Mouse (Mus musculus) heart, embryonic 11.5 days (tissue): ENCODE measurements at regions not wholly inside any gene's neighbourhood (a gene's known extent, or its start where the extent isn't known, plus 50 kb on each side); places are given as distances from the start of the nearest gene placed in this dataset.

Experiments
- ATAC-seq: fragments of 200-750 bp; cut with Nextera tagmentation; replicated peaks from 2 replicates; pipeline ENCODE4 v1.8.0; 2017; ENCODE audit warnings: moderate library complexity; ENCODE audit not compliant: insufficient number of reproducible peaks, low FRiP score, low TSS enrichment
- H3K27ac ChIP-seq: fragments of 300-500 bp; sonication (generic); 2 replicates; pipeline ENCODE4 v1.5.1; 2014; ENCODE audit warnings: mild to moderate bottlenecking, low read depth, low read length
- H3K27me3 ChIP-seq: fragments of 300-500 bp; sonication (generic); 2 replicates; pipeline ENCODE4 v1.6.1; 2014; ENCODE audit warnings: mild to moderate bottlenecking, low read length, mixed read lengths; ENCODE audit not compliant: control insufficient read depth, insufficient read depth
- H3K36me3 ChIP-seq: fragments of 300-500 bp; sonication (generic); 2 replicates; pipeline ENCODE4 v1.6.1; 2014; ENCODE audit warnings: mild to moderate bottlenecking, low read length, moderate library complexity, mixed read lengths; ENCODE audit not compliant: control insufficient read depth, insufficient read depth
- H3K4me1 ChIP-seq: fragments of 300-500 bp; sonication (generic); 2 replicates; pipeline ENCODE4 v1.6.1; 2014; ENCODE audit warnings: low read length; ENCODE audit not compliant: control insufficient read depth, insufficient read depth
- H3K4me2 ChIP-seq: fragments of 300-500 bp; sonication (generic); 2 replicates; pipeline ENCODE4 v1.6.1; 2014; ENCODE audit warnings: mild to moderate bottlenecking, moderate library complexity
- H3K4me3 ChIP-seq: fragments of 300-500 bp; sonication (generic); 2 replicates; pipeline ENCODE4 v1.5.1; 2014; ENCODE audit warnings: low read depth, low read length
- H3K9ac ChIP-seq: fragments of 300-500 bp; sonication (generic); 2 replicates; pipeline ENCODE4 v1.6.1; 2014; ENCODE audit warnings: mild to moderate bottlenecking, low read depth, low read length, moderate library complexity
- H3K9me3 ChIP-seq: fragments of 300-500 bp; sonication (generic); replicated peaks from 2 replicates; pipeline ENCODE4 v1.6.1; 2016; ENCODE audit warnings: low read length; ENCODE audit not compliant: control insufficient read depth
- WGBS: fragments of 180-500 bp; shearing (Covaris S2); extraction: QIAGEN DNeasy Blood & Tissue Kit; methylation state at CpG from one replicate; pipeline ENCODE4 v1.1.7; 2014; ENCODE audit not compliant: insufficient replicate concordance; 5-methylcytosine and 5-hydroxymethylcytosine counted together

DNA sequence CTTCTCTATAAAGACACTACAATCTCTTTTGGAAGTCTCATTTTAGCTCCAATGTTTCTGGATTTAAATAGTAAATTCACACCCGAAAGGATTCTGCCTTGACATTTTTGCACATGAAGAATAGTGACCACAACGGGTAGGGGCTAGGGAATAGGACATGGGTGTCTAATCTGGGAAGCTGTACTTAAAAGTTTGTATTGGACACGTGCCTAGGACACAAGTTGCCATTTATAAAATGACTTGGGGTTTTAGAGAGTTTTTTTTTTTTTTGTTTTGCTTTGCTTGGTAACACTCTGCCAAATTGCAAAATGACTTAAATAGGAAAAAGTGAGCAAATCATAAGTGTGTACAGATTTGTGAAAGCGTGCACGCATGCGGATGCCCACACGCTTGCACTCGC lies 93.8 kb upstream of the Pkn2 start:
- Histone ChIP-seq H3K9ac (no peak overlapping the region), H3K27me3 (no peaks in the 10 kb centered on the region), H3K4me1 (no peaks in the 10 kb centered on the region), H3K4me3 (no peak overlapping the region), H3K4me2 (no peak overlapping the region), H3K36me3 (no peaks in the 10 kb centered on the region), H3K27ac (no peak overlapping the region), H3K9me3 (no peaks in the 10 kb centered on the region)
- 85% methylated on average over 8 of the region's 8 CpGs for WGBS
- no peak for ATAC-seq

DNA sequence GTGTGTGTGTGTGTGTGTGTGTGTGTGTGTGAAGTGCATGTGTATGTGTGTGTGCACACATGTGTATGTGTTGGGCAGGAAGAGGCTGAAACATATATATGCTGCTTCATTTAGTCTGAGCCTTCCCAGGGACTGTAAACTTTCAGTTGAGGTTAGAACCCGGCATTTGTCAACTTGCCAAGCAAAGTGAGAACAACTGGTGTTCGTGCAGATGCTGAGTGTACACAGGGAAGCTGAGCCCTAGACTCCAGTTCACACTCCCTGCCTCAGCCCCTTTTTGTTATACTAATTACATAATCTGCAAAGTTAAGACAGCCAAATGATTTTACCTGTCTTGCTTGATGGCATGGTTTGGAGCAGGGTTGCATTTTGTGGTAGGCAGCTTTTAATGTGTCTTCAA lies 87.7 kb upstream of the Pkn2 start:
- no peak for ATAC-seq
- Histone ChIP-seq H3K9me3 (no peaks in the 10 kb centered on the region), H3K4me3 (no peak overlapping the region), H3K27ac (no peak overlapping the region), H3K4me1 (no peaks in the 10 kb centered on the region), H3K4me2 (no peak overlapping the region), H3K27me3 (no peaks in the 10 kb centered on the region), H3K36me3 (no peaks in the 10 kb centered on the region), H3K9ac (no peak overlapping the region)
- 77% methylated on average over 2 of the region's 2 CpGs for WGBS

DNA sequence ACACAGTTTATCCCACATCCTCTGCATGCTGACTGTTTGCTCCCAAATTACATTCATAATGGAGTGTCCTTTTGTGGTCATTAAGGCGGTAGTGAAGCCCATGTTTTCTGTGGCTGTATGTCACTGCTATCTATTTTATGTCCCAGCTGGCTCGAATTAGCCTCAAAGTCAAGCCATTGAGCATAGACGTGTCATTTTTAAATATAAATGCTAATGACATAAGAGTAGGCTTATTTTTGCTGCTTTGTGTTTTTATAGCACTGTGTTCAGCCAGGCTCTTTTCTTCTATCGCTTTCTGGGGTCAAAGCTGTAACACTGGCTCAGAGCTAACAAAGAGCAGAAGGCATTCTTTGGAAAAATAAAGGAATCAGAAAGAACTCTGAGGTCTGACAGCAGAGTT lies 83.8 kb upstream of the Pkn2 start:
- Histone ChIP-seq H3K4me3 (no peak overlapping the region), H3K9me3 (no peaks in the 10 kb centered on the region), H3K4me1 (no peaks in the 10 kb centered on the region), H3K4me2 (no peak overlapping the region), H3K27ac (no peak overlapping the region), H3K36me3 (no peaks in the 10 kb centered on the region), H3K9ac (no peak overlapping the region), H3K27me3 (no peaks in the 10 kb centered on the region)
- ATAC-seq: no peak
- WGBS: 78% methylated on average over 4 of the region's 4 CpGs

DNA sequence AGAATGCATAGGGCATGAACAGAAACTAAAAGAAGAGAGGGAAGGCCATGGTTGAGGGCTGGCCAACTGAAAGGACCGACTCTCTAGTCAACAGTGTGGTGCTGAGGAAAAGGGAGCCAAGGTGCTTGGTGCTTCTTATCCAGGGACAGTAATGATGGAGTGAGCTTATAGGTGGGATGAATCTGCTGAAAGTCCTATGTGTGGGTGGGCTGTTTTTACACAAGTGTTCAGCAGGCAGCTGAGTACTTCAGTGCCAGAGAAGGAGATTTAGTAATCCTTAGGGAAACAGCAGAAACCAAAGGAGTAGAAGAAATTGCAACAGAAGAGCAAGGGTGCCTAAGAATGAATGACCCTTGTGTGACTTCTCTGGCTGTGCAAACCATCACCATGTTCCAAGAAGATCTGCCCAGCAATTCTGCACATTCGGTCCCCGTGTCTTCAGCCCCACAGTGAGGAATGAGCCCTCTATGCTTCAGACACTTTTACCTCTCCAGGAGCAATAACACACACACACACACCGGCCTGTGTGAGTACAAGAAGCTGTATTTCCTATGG lies 82.1 kb upstream of the Pkn2 start:
- Histone ChIP-seq H3K4me2 (no peak overlapping the region), H3K4me1 (no peaks in the 10 kb centered on the region), H3K27ac (no peak overlapping the region), H3K9ac (no peak overlapping the region), H3K36me3 (no peaks in the 10 kb centered on the region), H3K27me3 (no peaks in the 10 kb centered on the region), H3K9me3 (no peaks in the 10 kb centered on the region), H3K4me3 (no peak overlapping the region)
- WGBS: 84% methylated on average over 4 of the region's 4 CpGs
- no peak for ATAC-seq

DNA sequence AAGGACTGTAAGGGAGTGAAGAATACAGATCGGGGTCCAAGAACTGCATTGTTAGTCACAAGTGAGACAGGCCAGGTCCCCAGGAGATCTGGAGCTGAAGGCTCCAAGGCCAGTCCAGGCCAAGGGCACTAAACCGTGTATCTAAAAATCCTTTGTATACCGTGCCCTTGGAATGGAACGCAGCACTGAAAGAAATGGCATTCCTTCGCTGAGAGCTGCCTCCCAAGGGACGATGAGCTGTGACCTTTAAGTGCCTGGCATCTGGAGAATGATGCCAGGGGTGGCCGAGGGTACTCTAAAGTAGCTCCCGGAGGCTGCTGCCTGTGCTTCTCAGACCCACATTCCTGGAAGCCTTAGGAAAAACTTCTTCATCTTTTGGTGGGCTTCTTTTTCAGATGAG lies 76.0 kb upstream of the Pkn2 start:
- no peaks in the 10 kb centered on the region for H3K9me3 ChIP-seq
- H3K4me3 ChIP-seq: no peak overlapping the region
- H3K4me2 ChIP-seq: no peak overlapping the region
- no peaks in the 10 kb centered on the region for H3K27me3 ChIP-seq
- peaks cover 5% of the 10 kb centered on the region; the same call in 1 of the 2 replicates for H3K4me1 ChIP-seq
- no peak overlapping the region for H3K27ac ChIP-seq
- H3K36me3 ChIP-seq: no peaks in the 10 kb centered on the region
- H3K9ac ChIP-seq: no peak overlapping the region
- no peak for ATAC-seq
- WGBS: 58% methylated on average over 8 of the region's 8 CpGs

DNA sequence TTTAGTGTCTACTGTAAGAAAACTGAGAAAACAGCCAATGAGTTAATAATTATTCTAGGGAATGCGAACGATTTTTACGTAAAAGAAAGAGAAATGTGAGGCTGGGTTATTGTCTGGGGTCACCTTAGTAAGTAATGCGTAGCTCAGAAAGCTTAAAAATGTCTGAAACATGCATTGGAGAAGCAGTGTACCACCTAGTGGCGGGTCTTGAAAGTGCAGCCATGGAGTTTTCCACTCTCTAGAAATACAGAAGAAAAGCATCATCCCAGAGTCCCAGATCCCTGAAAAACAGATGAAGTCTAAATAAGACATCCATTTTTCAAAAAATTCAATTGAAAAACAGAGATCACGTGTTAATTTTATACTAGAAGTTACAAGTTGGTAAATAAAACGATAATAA lies 67.0 kb upstream of the Pkn2 start:
- no peak overlapping the region for H3K4me2 ChIP-seq
- H3K36me3 ChIP-seq: no peaks in the 10 kb centered on the region
- 32% methylated on average over 7 of the region's 7 CpGs for WGBS
- no peaks in the 10 kb centered on the region for H3K4me1 ChIP-seq
- no peak overlapping the region for H3K9ac ChIP-seq
- no peak overlapping the region for H3K4me3 ChIP-seq
- H3K9me3 ChIP-seq: no peaks in the 10 kb centered on the region
- H3K27me3 ChIP-seq: no peaks in the 10 kb centered on the region
- H3K27ac ChIP-seq: no peak overlapping the region
- ATAC-seq: no peak

DNA sequence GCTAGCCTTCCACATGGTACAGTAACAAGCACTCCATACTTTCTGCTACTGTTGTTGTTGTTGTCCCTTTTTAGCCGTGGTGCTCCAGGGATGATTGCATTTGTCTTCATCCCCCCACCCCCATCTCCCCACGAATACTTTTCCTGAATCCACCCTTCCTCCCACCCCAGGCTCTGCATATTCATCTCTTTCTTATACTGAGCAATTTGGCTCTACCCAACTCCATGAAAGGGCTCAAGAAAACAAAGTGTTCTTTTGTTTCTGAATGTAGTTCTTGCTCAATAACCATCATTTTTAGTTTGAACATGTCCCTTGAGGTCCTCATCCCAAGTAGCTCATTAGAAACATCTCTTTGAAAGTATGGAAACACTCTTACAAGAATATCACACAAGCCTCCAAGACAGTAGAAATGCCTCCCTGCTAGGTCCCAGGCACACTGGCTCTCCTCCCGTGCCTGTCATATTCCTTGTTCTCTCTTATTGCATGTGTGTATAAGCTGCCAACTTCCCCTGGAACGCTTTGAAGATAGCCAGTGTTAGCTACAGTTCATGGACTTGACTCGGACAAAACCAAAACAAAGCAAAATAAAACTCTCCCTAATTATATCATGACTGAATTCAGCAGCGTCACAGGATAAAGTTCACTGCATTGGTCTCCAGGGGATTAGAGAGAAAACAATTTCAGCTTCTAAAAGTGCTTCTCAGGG lies 59.7 kb upstream of the Pkn2 start:
- no peak overlapping the region for H3K27ac ChIP-seq
- H3K9ac ChIP-seq: no peak overlapping the region
- ATAC-seq: no peak
- H3K36me3 ChIP-seq: no peaks in the 10 kb centered on the region
- H3K27me3 ChIP-seq: no peaks in the 10 kb centered on the region
- no peak overlapping the region for H3K4me2 ChIP-seq
- no peaks in the 10 kb centered on the region for H3K9me3 ChIP-seq
- H3K4me1 ChIP-seq: no peaks in the 10 kb centered on the region
- no peak overlapping the region for H3K4me3 ChIP-seq
- 44% methylated on average over 6 of the region's 6 CpGs for WGBS

DNA sequence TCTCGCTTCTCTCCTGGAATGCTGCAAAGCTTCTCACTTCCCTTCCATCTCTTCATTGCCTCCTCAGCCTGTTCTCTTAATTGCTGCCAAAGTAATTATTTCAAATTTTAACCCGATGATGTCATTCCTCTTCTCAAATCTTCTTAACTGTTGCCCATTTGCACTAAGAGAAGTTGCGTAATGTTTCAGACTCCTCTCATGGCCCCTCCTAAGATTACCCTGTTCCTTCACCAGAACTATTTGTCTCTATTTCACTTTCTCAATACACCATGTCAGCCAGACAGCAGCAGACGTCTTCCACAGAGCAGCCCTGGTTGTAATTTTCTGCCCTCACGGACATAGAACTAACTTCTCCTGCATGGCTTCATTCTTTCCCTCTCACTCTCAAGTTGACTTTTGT lies 59.1 kb upstream of the Pkn2 start:
- 76% methylated on average over 5 of the region's 5 CpGs for WGBS
- Histone ChIP-seq H3K4me3 (no peak overlapping the region), H3K27me3 (no peaks in the 10 kb centered on the region)

DNA sequence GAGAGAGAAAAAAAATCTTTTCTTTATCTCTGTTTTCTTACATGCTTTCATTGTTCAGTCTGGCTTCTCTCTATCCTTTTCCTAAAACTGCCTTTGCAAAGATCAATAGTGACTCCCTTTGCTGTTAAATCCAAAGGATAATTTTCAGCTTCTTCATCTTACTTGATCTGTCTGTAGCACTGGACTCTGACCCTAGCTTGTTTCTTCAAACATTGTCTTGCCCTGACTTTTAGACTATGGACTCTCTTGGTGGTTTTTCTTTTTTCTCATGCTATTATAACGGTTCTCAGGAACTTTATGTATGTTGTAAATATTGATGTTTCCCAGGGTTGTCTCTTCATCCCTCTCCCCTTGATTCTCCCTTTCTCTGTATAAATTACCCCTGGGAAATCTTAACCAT lies 58.0 kb upstream of the Pkn2 start:
- H3K4me3 ChIP-seq: no peak overlapping the region
- no peak overlapping the region for H3K9ac ChIP-seq
- ATAC-seq: no peak
- H3K9me3 ChIP-seq: no peaks in the 10 kb centered on the region
- H3K27ac ChIP-seq: no peak overlapping the region
- 66% methylated on average over 1 of the region's 1 CpGs for WGBS
- H3K4me1 ChIP-seq: no peaks in the 10 kb centered on the region
- no peak overlapping the region for H3K4me2 ChIP-seq
- H3K36me3 ChIP-seq: no peaks in the 10 kb centered on the region
- no peaks in the 10 kb centered on the region for H3K27me3 ChIP-seq

More for the DNA sequence above, 59.1 kb upstream of the Pkn2 start:
- Histone ChIP-seq H3K9me3 (no peaks in the 10 kb centered on the region), H3K27ac (no peak overlapping the region), H3K9ac (no peak overlapping the region), H3K36me3 (no peaks in the 10 kb centered on the region), H3K4me1 (no peaks in the 10 kb centered on the region), H3K4me2 (no peak overlapping the region)
- no peak for ATAC-seq
